Mouse (Mus musculus): ENCODE measurements around the gene Aaed1. TPM values are rescaled to one million over a fixed set of nuclear protein-coding genes. Genes with fewer than 3 reads are reported as not detected.
"Not testable (repeated sequence)": the region's sequence is repeated elsewhere in the genome, so short reads cannot be mapped to it uniquely, and the experiment has no call there.

Gene Aaed1
- total RNA-seq, 2 experiments from 2014 or later = 20.4 to 23.8 TPM

DNA sequence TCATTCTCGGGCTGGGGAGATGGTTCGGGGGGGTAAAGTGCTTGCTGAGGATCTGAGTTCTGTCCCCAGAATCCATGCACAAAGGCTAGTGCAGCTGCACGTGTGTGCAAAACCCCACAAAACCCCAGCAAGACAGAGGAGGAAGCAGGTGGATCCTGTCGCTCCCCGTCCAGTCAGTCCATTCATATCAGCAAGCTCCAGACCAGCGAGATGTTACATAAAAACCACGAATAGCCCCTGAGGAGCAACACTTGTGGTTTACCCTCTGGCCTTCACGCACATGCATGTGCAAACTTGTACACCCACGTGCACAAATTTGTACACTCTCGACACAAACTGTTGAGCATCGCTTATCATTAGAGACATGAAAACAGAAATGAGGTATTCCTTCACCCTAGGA is 2.7 kb downstream of the Aaed1 start:
- DNase-seq (ENCODE audit: low spot score in 2 of 2) = no peak

DNA sequence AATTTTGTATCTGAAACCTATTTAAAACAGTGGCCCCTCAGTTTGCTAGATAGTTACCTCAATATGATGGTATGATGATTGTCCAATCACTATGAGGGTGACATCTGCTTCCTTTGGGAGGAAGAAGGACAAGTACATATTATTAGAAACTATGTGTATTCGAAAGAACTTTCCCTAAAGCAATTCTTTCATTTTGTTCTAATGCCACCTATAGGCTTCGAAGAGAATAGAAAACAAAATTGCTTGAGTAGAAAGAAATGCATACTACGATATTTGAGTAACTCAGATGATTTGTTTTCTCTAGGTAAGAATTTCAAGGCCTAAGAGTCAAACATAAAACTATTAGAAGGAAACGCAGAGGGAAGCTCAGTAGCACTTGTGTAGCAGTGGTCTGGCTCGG is 3.5 kb downstream of the Aaed1 start:
- DNase-seq (ENCODE audit: low spot score in 2 of 2) = no peak

DNA sequence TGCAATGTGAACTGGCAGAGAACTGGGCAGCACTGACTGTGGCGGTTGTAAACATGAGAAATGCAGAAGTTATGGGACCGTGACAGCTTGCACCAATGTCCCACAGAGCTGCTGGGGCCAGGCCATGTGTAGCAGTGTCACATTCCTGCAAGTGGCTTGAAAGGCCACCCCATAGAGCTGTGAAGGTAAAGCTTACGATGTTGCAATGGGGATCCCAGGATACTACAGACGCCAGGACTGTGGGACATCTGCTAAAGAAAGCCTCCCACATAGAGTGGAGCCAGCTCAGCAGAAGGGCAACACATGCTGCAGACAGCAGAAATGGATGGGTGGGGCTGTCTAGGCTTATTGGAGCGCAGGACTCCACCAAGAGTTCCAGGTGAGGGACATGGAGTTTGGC is 5.0 kb downstream of the Aaed1 start:
- DNase-seq (ENCODE audit: low spot score in 2 of 2) = no peak

DNA sequence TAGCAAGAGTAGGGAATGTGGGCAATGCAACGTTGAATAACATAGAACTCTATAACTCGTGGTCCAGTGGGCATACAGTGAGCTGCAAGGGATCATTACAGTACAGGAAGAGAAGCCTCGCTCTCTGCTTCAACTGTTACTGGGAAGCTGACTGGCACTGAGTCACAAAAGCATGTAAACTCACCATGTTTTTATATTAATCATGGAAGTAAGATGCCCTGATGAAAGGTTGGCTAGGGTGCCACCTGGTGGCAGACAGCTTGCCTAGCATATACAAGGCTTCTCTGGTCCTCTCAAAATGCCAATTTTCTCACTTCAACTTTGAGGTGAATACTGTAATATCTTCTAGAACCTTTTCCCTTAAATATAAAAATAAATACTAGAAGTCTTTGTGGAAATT is 6.4 kb downstream of the Aaed1 start:
- DNase-seq (ENCODE audit: low spot score in 2 of 2) = peak; percentile 47 to 59

DNA sequence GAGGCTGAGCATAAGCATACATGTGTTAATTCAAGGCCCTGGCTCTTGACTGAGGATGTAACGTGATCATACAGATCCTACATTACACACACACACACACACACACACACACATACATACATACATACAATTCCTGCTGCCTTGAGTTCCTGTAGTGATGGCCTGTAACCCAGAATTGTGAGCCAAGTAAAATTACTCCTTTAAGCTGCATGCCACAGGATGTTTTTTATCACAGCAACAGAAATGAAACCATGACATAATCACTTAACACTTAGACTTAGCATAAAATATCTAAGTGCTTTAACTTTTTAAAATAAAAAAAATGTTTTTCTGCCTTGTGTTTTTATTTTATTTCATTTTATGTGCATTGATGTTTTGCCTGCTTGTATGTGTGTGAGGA is 13.4 kb downstream of the Aaed1 start:
- no peak for DNase-seq (ENCODE audit: low spot score in 2 of 2)

DNA sequence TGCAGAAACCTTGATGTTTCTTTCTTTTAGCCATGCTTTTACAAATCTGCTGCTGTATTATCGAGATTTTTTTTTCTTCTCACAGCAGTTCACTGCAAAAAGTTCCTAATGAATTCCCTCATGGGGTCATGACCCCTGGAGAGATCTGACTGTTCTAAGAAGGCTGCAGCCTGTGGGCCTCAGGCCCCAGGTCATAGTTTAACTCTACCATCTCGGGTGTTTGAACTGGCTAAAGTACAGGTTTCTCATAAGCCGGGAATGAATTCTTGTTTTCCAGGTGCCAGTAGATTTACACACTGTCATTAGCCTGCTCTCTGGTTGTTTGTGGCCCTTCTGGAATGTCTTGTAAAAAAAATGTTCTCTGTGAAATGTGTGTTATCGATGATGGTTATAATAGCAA is 25.7 kb downstream of the Aaed1 start:
- no peak for DNase-seq (ENCODE audit: low spot score in 2 of 2)

DNA sequence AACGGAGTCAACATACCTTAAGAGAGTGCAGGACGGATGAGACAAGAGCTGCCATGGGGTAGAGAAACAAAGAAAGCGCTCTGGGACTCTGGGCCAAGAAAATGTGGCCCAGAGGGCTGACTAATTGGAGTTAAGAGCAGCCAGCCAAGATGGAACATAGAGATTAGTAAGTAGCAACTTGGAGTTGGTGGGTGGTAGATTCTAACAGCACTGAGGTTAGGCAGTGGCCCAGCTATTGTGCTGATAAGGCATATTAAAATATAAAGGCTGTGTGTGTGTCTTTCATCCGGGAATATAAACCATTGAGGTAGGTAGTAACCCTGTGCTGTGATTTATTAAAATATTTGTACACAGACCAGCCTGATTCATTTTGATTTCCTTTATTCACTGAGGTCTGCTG is 26.2 kb downstream of the Aaed1 start:
- no peak for DNase-seq (ENCODE audit: low spot score in 2 of 2)

DNA sequence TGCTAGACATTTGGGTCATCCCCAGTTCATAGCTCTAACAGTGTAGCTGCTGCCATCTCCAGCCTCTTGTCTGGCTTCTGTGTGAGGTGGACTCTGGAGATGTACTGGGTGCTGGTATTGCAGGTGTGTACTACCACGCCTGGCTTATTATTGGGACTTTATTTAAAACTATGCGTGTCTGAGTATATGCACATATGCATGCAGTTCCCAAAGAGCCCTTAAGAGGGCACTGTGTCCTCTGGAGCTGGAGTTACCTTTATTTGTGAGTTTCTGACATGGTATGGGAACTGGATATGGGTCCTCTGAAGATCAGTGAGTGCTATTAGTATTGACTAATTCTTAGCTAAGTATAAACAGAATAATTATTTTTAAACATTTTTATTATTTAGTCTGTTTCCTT is 27.8 kb downstream of the Aaed1 start:
- DNase-seq (ENCODE audit: low spot score in 2 of 2) = no peak

DNA sequence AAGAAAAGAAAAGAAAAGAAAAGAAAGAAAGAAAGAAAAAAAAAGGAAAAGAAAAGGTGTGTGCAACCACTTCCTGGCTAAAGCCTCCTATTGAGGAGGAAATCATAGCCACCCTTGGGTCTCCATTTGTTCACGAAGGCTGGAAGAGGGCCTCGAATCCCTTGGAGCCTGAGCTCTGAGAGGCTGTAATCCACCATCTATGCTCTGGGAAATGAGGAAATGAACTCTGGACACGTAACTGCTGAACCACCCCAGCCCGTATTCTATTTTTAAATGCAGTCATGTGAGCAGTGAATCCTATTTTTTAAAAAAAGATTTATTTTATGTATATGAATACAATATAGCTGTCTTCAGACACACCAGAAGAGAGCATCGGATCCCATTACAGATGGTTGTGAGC is 31.6 kb downstream of the Aaed1 start:
- no peak for DNase-seq (ENCODE audit: low spot score in 2 of 2)

DNA sequence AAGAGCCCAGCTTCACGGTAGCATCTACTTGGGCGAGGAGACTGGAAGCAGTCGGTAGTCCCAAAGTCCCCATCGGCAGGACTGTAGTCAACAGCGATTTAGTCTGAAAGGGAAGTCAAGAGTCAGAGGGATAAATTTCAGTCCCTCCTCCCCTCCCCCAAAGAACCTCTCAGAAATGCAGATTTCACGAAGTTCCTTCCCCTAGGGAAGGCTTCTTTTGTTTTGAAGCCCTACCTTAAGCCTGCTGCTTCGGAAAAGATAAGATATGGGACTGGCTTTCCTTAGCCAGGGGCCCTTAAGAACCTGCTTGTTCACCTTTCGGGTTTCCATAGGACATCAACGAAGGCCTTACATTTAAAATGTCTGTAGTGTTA is 36.8 kb downstream of the Aaed1 start:
- DNase-seq (ENCODE audit: low spot score in 2 of 2) = no peak

DNA sequence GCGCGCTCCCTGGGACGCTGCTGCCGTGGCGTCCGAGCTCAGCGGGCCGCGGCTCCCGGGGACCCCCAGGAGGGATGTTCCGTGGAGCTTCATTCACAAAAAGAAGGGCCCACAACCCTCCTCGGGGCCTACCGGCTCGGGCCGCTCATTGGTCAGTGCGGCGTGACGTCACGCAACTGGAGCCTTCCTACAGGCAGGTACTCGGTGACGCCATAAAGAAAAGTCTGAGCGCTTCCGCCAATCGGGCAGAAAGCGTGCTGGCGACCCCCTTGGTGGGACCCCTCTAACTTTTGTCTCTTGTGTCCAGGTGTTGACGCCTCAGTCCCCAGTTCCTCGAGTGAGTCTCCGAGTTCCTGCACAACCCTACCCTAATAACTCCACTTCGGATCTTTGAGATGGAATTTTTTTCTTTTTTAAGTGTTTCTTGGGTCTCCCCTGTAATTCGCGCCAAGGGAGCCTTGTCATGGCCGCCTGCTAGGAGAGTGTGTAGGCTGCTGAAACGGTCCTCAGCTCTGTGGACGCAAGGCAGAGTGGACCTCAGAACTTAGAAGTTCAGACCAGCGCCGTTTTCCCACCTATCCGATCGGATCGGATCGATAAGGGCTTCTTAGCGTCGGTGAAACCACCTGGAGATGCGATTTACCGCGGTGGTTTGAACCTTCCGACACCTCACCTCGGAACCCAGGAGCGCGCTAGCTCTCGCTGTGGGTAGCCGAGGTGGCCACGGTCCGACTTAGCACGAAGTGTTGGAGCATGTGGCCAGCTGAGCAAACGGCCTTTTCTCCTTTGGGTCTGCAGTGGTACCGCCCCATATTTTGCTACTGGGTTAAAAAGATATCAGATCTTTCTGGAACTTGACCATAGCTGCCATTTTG is 37.4 kb downstream of the Aaed1 start, which contains the start of gene Cdc14b:
Cdc14b (minus strand) TSS at position 412 of the 875 bp plus-strand sequence.
- DNase-seq (ENCODE audit: low spot score in 2 of 2) = peak; percentile 71 to 82

DNA sequence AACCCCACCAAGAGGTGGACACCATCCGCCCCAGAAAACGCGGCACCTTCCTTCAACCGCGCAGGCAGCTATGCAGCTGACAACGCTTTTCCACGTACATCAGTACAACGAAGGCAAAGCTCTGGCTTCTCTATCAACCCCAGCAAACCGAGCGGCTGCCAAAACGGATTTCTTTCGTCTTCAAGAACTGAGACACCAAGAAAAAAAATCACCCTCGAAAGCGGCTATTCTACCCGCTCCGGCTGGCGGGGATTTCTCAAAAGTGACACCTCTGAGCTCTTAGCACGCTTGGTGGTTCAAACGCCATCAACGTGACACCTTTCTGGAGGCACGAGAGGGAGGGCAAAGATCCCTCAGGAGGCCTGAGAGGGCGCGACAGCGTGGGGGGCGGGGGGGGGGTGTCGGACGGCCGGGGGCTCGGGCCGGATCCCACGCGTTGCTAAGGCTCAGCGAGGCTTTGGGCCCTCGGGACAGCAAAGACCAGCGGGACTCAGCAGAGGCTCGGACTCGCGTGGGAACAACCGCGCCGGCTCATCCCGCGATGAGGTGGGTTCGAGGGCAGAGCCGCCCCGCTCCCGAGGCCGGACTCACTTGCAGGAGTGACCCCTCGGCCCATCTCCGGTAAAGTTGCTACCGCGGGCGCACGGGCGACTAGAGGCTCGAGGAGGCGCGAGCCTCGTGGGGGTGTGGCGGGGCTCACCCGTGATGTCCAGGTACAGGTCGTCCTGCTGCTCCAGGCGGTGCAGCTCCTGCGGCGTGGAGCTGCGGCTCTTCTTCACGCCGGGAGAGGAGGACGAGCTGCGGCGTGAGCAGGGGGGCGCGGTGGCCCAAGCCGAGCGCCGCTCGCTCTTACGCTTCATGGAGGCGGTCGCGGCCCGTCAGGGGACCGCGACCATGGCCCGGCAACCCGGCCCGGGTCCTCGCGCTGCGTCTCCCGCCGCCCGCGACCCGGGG is 38.3 kb downstream of the Aaed1 start:
- DNase-seq (ENCODE audit: low spot score in 2 of 2) = peak; percentile 26 to 35

DNA sequence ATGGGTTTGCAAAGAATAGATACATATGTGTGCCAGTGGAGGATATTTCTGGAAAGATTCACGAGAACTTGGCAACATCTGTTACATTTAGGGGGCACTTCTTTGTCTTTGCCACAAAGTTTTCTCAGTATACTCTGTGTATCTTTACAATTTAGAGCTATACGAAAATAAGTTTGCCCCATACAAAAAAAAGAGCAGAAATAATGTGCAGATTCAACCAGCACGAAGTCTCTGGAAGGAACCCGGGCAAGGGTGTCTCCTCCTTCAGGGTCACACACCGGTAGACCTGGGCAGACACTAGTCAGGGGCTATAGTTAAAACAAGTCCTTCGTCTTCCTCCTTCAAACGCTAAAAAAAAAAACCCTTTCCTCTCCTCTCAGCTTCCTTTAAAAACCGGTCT is 39.2 kb downstream of the Aaed1 start:
- no peak for DNase-seq (ENCODE audit: low spot score in 2 of 2)

DNA sequence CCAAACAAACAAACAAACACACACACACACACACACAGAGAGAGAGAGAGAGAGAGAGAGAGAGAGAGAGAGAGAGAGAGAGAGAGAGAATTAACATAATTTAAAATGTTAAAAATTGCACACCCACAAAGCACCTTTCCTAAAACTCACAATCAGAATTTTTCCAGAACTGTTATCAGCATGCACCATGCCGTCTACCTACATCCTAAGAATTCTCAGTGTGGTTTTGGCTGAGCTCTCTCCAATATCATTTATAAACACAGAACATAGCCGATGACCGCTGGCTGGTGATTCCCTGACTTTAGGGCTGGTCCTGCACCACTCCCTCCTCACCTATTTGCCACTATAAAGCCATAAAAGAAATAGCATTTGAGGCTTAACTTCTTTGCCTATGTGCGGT is 44.1 kb downstream of the Aaed1 start:
- DNase-seq (ENCODE audit: low spot score in 2 of 2) = no peak

DNA sequence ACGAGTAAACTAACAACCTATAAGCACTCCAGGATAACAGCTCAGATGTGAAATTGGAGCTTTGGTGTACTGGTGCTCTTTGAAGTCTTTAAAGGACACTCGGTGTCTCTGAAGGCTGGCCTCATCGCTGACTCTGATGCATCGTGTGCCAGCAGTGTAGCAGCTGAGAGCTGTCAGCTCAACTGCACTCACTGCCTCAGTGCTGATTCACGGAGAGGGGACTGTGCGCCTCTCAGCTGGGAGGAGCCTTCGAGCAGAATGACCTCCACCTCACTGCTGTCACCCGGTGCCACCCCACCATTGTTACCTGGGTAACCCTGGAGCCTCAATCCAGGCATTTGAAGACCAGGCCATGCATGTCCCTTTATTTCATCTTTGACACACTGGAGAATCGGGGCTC is 45.4 kb downstream of the Aaed1 start:
- no peak for DNase-seq (ENCODE audit: low spot score in 2 of 2)

DNA sequence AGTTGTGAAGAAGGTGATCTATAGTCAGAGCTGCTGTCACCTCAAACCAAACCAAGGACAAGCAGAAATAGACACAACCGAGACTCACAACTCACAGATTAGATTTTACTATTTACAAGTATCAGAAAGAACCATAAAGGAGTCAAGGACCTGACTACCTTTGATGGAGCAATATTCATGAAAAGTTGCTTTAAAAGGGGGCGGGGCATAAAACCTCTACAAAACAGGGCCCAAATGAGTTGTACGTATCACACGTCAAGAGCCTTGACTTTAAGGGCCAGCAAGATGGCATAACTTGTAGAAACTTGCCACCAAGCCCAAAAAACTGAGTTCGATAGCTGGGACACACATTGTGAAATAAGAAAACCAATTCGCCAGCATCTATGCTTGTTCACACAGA is 47.9 kb downstream of the Aaed1 start:
- DNase-seq (ENCODE audit: low spot score in 2 of 2) = no peak

DNA sequence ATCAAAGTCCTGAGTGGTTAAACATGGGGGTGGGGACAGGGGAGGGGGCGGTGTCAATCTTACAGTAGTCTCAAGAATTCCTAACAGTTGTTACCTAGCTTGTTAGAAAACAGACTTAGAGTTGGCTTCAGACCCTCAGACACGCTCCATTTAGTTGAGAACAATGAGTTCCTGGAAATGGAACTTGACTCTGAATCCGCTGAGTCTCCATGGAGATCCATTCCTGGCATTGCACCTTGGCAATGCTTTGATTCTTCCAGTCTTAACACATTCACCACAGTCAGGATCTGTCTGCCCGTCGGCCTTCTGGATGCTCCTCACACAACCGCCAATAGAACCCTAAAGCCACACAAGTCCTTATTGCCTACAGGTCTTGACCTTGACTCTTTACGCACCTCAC is 52.6 kb downstream of the Aaed1 start:
- peak in 1 of 2 experiments; percentile 13 for DNase-seq (ENCODE audit: low spot score in 2 of 2)

DNA sequence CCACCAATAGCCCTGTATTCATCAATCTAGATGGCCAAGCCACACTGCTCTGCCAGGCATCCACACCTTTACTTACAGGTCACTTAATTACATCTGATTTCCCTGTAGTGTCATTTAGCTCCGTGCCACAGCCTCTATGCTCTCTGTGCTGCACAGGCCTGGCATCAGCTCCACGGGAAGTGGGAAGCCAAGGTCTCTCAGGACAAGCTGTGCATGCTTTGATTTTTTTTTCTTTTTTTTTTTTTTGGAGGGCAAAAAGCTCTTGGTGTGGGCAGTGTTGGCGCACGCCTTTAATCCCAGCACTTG is 54.0 kb downstream of the Aaed1 start:
- DNase-seq (ENCODE audit: low spot score in 2 of 2) = no peak

DNA sequence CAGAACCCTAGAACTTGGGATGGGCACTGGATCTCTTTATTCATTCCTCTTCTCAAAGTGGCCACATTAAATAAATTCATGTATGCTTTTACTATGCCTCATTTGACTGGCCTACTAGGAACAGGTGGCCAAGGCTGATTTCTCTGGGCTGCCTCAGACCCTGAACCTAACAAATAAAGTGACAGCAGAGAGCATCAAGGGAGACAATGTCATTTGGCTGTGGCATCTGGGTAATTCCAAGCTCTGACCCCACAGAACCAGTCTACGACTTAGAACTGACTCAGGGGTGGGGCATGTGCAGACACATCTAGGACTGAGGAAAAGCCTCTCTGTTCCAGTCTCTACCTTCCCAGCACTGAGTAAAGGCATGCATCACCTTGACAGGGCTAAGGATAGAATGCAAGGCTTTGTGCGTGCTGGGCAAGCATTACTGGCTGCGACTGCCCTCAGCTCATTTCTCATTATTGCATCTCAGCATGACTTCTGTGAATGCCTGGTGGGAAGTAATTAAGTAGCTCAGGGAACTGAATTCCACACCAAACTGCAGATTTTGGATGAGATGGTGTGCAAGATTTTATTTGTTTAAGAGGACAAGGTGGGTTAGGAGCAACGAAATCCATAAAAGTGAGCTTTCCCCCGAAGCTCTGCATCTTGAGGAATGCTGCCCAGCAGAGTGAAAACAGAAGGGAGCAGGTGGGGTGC is 54.5 kb downstream of the Aaed1 start:
- DNase-seq (ENCODE audit: low spot score in 2 of 2) = no peak

DNA sequence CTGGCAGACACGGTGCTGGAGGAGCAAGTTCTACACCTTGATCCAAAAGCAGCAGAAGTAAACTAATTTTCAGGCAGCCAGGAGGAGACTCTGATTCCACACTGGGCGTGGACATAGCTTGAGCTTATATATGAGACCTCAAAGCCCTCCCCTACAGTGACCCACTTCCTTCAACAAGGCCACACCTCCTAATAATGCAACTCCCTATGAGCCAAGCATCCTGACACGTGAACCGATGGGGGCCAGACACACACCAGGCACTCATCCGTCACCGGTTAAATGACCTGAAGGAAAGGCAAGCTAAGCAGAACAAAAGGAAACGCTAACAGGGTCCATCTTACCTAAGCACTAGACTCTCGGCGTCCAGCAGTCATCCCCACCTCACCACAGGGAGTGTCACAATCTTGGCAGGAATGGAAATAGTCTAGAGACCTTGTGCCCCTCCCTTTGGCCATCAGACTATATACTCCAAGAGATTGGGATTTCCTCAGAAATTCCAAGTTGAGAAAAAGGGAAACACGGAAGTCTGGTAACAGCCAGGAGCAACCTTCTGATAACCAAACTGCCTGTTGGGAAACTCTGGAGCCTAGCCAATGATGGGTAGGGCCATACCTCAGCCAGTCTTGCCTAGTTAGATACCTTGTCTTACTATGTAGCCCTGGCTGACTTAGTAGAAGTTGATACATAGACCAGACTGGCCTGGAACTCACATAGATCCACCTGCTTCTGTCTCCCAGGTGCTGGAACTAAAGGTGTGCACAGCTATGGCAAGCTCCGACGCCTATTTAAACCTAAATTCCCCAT is 55.3 kb downstream of the Aaed1 start:
- no peak for DNase-seq (ENCODE audit: low spot score in 2 of 2)

DNA sequence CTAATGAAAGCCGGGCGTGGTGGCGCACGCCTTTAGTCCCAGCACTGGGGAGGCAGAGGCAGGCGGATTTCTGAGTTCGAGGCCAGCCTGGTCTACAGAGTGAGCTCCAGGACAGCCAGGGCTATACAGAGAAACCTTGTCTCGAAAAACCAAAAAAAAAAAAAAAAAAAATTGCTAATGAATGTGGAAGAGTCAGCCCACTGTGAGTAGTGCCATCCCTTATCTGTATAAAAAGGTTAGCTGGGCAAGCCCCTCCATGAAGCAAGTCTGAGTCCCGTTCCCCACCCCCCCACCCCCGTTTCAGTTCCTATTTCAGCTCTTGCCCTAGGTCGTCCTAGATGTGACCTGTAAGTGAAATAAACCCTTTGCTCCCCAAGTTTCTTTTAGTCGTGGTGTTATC is 58.3 kb downstream of the Aaed1 start:
- DNase-seq (ENCODE audit: low spot score in 2 of 2) = not testable (repeated sequence)

Data from left cerebral cortex, adult 18-20 months (tissue).